Mouse (Mus musculus) liver (tissue): ENCODE data around the gene Iqgap1.
"Not testable (repeated sequence)": the region's sequence is repeated elsewhere in the genome, so short reads cannot be mapped to it uniquely, and the experiment has no call there.

Experiments used
- DNase-seq: peaks from one replicate; pipeline ENCODE4 v3.0.0-alpha.2; 2020; ENCODE audit warnings: mixed read lengths

Iqgap1 gene

DNA sequence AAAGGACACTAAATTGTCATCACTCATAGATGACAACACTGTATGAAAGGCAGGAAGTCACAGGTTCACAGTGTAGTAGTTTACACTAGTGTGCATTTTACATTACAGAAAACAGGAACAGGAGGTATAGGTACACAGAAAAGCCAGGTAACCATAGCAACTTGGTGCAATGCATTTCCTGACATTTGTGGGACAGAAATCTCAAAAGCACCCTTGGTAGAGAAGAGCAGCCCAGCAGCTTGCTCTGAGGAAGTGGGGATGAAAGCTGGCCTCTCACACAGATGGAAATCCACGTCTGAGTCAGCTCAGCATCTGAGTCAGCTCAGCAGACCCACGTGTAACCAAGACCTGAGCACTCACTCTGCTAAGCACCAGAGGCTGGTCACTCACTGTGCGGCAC is 59.7 kb downstream of the Iqgap1 start:
- no peak for DNase-seq

DNA sequence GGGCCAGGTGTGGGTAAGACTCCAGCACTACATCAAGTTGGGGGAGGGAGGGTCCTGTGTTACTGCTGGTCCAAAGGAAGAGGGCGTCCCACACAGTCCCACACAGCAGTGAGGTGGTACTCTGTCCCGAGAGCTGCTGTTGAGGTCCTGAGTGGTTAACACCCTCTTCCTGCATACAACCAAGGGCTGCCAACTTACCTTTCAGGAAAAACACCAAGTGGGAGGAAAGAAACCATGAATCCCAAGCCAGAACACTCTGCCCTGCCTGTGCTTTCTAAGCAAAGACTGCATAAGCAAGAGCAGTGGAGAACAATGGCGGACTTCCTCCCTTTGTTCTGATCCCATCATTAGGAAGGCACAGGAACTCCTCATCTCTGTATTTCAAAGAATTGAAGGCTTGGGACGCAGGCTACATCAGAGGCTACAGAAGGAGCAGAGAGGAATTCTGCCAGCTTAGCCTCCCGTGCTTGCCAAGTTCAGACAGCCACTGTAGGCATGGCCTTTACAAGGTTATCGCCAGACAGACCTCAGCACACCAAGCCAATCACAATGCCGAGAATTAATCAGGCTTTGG is 61.8 kb downstream of the Iqgap1 start:
- no peak for DNase-seq

DNA sequence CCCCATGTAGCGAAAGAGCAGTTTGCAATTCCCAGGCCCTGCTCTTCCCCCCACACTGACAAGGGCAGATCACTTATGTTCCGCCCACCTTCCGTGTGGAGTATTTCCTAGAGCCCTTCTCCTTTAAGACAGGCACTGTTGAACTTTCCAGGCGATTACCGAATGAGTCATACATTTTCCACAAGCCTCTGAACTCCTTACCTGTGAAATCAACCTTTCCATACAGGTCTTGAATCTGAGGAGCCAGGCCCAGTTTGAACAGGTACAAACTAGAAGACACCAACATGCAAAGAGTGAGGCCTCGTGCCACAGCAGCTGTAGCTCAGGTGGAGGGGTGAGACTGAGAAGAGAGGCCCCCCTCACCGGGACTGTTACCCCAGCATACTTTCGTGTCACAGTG is 63.5 kb downstream of the Iqgap1 start:
- DNase-seq: no peak

DNA sequence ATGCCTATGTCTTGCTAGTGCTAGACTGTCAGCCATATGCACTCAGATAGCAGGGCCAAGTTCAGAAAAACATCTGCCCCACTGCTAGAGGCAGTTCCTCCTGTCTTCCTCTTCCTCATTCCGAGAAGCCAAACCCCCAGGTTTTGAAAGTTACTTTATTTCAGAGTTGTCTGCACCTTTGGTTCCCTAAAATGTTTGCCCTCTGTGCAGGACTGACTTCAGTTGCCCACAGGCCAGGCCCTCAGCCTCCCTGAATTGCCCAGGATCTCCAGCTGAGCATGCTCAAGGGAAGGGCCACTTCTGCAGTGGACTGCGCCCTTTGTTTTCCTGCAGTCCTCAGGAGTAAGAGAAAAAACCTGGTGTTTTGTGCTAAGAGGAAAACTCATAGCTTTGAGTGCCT is 71.7 kb downstream of the Iqgap1 start:
- no peak for DNase-seq

DNA sequence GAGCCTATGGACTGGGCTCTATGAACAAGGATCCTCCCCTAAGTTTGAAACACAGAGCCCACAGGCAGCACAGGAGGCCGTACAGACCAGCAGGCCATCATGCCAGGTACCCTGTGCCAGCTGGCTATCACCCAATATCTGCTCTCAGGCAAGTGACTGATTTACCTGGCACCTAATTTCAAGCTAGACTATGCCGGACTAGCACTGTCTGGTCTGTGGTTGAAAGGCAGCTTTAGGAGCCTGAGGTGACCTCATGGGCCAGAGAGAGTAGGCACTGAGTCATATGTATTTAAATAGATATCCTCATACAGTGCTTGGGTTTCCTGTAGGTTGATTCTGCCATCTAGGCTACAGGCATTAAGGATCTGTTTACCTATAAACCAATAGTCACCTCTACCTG is 72.2 kb downstream of the Iqgap1 start:
- no peak for DNase-seq

DNA sequence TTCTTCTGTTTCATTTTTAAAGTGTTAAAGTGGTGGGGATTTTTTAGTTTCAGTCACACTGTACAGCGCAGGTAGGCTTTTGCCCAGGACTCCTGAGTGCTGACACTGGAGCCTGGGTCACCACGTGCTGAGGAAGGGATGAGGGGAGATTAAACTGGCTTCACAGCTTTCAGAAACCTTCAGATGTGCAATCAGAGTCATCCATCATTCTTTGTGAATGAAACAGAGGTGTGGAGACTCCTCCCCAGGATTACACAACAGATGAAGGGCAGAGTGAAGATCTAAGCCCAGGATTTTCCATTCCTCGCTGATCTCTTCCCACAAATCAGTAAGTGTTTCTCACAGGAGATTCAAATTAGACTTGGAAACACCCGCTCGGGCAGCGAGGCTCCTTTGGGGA is 76.2 kb downstream of the Iqgap1 start:
- no peak for DNase-seq

DNA sequence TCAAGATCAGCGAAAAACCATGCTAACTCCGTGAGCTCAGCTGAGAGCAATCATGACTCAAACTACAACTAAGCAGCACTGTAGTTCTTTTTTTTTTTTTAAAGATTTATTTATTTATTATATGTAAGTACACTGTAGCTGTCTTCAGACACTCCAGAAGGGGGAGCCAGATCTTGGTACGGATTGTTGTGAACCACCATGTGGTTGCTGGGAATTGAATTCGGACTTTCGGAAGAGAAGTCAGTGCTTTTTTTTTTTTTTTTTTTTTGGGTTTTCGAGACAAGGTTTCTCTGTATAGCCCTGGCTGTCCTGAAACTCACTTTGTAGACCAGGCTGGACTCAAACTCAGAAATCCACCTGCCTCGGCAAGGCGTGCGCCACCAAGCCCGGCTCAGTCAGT is 76.7 kb downstream of the Iqgap1 start:
- not testable (repeated sequence) for DNase-seq

DNA sequence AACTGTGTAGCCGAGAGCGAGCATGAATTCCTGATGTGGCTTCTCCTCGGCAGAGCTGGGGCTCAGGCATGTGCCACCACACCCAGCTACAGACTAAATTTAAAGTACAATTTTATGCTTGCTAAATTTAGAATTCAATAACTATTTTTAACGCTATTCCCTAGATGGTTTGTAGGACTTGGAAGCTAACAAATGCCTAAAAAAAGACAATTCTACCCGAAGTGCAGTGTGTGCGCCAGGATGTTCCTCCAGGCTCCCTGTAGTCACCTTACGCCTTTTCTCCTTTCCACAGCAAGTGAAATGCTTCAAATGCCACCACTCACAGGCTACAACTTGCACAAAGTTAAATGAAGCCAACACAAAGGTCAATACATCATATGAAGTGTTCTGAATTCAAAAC is 78.4 kb downstream of the Iqgap1 start:
- DNase-seq: no peak

DNA sequence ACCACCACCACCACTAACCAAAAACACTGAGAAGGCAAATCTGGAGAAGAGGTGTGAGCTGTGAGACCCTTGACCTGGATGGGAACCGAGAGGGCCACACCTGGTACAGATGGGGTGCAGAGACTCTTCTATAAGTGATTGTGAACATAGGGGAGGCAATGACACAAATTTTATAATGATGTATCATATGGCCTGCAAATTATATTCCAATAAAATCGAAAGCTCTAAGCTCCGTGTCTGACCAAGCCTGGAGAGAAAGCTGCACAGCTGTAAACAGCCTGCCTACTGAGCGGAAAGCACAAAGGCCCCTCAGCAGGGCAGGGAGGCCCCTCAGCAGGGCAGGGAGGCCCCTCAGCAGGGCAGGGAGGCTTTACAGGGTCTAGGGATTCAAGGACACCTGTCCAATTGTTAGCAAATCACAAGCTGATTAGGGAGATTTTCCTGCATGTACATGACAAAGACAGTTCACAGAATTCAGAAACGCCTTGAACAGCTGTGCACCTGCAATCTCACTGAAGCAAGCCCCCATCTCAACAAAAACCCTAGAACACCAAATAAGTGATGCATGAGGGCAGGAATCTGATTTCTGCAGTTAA is 79.5 kb downstream of the Iqgap1 start:
- DNase-seq: no peak

DNA sequence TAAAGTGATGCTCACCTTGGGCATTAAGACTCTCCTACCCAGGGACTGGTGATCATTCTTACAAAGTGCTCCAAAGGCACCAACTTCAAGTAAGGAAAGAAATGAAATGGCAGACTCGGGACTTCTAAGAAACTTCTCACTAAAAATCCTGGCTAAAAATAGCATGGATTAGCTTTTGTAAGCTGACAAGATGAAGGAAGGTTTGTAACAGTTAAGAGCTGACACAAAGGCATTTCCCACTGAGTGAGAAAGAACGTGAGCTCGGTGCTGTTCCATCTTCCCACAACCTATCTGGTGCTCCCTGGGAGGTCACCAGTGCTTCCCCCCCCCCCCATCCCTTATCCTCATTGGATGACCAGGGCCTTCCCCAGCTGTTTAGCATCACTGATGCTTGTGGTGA is 80.0 kb downstream of the Iqgap1 start:
- DNase-seq: no peak

DNA sequence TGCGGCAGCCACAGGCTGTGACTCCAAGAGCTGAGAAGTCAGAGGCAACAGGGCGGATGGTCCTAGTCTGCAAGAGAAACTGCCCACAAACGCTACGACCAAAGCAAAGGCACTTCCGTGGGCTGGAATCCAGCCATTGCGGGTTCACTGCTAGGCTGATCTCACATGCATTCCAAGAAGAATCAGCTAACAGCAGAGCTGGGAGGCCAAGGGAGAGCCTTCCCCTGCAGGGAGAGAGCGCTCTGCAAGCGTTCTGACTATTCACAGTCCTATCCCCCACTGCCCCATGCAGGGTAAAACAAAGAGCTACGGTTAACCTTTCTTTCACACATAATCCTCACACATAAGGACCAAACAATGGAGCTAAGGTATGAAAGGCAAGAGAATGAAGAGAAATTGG is 80.5 kb downstream of the Iqgap1 start:
- no peak for DNase-seq

DNA sequence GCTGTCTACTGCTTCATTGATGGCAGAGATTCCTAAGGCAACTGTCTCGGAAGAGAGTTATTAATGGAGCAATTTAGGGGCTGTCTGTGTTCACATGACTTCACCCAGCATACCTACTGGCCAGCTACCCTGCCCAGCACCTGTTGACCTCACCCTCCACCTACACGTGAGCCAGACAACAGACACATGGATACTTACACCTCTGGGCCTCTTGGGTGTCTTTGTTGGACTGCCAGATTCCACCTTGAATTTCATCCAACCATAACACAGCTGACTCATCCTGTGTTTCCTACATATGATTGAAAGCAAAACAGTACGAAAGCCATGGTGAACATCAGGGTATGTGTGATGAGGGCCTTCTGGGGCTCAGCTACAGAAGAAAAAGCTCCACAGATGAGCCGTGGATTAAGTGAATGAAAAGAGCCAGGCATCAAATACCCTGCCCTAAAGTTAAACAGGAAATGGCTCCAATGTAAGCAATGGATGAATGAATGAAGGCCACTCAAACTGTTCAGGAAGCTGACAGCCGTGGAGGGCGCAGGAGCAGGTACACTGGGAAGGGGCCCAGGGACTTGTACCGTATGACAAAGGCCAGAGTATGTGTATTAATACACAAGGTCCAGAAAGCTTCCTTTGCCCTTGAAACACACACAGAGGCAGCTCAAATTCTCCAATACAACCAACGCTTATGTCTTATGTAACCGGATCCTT is 81.7 kb downstream of the Iqgap1 start:
- DNase-seq: no peak

DNA sequence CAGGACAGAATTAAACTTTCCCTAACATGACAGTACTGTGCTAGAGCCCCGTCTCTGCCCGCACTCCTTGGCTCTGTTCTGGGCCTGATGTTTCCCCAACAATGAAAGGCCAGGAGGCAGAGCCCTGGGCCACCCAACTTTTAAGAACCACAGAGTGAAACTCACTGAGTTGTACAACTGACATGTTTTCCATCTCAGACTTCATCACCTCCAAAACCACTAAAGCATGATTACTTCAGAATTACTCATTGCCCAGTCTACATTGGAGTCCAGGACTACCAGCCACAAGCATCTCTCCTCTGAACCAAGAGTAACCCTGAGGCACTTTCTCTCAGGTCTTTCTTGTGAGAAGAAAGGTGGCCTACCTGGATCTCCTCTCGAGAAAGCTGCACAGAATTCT is 83.1 kb downstream of the Iqgap1 start:
- no peak for DNase-seq

DNA sequence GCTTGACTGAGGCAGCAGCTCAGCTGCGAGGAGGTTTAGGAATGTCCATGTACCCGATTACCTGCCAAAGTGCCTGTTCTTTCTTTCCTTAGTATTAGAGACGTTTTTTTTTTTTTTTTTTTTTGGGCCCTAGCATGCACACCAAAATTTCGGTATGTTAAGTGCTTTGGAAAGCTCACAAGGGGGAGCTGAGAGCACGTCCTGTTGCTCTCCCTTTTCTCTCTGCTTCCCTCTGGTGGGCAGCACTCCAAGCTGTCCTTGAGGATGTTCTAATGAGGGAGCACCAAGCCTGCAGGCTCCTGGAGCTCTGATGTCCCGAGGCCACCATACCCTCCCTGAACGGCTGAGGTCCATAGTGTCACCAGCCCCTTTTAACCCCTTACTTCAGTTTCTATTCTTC is 84.8 kb downstream of the Iqgap1 start:
- peak; percentile 58 for DNase-seq

DNA sequence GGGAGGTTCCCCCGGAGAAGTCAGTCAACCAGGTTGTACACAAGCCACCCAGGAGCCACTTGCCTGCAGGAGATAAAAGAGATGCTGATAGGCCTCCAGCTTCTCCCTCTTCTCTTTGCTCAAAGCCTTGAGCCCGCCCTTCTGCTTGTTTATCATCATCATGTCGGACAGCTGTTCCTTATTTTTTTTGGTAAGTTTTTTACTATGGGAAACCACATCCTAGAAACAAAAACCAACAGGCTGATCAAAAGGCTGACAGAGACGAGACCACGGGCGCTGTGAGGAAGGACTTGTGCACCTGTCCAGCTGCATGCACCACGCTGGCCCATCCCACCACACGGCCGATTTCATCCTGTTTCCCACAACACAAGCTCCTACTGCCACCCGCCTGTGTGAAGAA is 89.6 kb downstream of the Iqgap1 start:
- no peak for DNase-seq

DNA sequence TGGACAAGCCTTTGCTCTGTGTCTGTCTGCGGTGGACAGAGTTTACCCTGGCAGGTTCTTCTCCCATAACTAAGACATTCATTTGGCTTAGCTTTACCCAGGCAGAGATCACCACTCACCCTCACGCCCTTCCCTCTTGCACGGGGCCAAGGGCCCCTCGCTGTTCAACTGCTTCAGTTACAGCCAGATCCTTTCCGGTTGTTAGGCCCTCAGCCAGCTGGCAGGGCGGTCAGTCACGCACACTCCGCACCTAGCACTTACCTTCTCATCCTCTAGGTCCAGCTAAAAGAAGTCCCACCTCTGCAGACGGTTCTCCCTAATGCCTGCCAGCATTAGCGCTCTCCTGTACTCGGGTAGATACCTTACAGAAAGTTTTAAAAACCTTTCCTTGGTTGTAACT is 92.8 kb downstream of the Iqgap1 start:
- DNase-seq: no peak

DNA sequence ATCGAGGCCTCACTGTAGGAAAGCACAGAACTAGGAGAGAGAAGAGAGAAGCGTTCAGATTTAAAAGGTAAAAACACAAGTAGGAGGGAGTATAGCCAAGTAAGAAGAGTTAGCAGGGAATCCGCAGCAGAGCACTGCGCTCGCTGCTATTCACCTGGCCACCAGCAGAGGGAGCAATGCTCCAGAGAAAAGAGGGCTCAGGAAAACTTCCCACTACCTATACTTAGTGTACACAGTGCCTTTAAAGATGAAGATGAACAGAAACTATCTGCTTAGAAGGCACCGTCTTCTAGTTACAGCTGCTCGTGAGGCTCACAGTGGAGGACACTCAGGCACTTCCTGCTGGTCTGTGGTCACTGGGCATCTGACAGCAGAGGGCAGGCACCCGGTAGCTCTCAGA is 96.1 kb downstream of the Iqgap1 start:
- peak; percentile 74 for DNase-seq

DNA sequence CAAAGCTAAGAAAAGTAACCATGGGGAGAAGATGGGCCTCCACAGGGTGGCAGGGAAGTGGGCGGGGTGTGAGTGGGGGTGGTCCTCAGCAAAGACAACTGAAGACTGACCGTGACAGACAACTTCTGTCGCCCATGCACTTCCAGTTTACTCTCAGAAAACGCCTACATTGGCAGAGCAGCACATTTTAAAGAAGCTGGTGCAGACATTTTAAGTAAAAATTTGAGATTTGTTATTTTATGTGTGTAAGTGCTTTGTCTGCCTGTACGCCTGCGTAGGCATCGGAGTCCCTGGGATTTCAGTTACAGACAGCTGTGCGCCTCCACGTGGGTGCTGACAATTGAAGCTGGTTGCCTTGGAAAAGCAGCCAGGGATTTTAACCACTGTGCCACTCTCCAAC is 104.7 kb downstream of the Iqgap1 start:
- DNase-seq: no peak

DNA sequence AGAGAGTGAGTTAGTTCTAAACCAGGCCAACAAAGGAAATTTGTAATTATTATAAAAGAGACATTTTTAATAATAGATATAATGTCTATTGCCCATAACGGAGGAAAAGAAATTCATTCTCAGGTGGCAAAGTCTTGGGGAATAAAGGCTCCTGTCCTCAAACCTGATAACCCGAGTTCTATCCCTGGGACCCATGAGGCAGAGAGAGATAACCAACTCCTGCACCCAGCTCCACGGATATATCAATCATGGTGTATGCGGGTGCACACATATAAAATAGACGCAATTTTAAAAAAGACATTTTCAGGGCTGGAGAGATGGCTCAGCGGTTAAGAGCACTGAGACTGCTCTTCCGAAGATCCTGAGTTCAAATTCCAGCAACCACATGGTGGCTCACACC is 106.2 kb downstream of the Iqgap1 start:
- no peak for DNase-seq

DNA sequence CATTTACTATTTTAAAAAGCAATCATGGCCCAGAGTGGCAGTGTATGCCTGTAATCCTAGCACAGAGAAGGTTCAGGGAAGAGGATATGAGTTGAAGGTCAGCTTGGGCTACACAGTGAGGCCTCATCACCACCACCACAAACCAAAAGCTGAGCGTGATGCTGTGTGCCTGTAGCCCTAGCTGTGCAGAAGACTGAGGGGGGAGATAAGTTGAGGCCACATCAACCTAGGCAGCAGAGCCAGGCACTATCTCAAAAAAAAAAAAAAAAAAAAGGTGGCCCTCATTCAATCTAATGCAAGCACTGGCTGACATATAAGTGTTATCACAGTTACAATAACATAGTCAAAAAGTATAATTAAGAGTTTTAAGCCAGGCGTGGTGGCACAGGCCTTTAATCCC is 106.7 kb downstream of the Iqgap1 start:
- DNase-seq: peak; percentile 23

DNA sequence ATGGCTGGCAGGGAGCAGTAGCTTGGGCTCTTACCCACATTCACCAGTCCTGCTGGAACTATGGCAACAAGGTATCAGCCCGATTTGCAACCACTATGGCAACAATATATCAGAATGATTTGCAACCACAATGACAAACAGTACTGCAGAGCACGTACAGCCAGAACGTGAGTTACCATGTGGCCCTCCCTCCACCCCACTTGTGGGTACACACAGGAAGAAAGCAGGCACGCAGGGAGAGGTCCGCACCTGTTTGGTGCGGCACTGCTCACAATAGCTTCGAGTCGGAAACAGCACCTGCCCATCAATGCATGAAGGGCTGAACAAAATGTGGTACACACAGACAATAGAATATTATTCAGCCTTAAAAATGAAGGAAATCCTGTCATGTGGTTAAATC is 107.3 kb downstream of the Iqgap1 start:
- DNase-seq: no peak

DNA sequence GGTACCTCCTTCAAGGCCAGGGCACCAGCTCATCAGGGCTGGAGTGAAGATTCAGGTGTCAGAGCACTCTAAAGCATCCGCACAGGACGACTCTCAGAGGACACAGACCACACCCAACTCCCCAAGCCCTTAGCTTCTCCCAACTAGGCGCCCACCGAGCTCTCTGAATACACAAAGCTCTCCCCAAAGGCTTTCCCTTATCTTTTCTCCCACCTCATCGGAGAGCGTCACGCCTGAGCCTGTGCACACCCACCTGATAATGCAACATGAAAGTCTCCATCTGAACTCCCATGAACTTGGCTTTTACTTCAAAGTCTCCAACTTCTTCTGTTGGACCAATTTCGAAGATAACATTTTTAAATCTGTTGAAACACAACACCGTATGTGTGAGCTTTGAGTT is 109.0 kb downstream of the Iqgap1 start:
- peak; percentile 52 for DNase-seq

DNA sequence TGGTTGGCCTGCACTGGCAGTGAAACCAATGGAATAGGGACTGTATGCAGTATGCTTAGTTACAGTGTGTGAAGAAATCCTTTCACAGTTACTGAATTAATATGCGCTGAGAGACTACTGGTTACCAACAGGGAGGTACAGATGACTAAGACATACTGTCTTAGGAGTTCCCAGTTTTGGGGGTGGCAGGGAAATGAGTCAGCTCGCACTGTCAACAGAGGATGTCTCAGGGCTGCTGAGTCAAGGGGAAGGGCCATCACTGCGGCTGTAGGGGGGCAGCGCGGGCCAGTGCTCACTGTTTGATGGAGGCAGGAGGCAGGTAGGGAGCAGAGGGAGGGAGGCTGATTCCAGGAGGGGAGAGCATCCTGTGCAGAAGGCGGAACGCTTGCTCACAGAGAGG is 110.5 kb downstream of the Iqgap1 start:
- DNase-seq: peak; percentile 28

DNA sequence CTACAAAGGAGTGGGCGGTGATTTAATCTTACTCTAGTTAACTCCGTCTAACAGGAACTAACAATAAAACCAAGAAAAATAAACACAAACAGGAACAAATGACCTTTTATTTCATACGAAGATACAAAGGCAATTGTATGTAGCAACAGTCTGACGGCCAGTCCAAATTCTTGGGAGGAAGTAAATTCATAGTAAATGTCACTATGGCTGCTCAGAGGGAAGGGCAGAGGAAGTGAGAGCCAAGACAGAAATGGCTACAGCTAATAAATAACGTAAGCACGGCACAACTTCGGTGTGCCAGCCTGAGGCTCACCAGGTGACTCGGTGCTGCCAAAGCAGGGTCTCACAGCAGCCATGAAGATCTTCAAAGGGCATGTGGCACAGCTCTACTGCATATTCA is 114.3 kb downstream of the Iqgap1 start:
- DNase-seq: no peak

DNA sequence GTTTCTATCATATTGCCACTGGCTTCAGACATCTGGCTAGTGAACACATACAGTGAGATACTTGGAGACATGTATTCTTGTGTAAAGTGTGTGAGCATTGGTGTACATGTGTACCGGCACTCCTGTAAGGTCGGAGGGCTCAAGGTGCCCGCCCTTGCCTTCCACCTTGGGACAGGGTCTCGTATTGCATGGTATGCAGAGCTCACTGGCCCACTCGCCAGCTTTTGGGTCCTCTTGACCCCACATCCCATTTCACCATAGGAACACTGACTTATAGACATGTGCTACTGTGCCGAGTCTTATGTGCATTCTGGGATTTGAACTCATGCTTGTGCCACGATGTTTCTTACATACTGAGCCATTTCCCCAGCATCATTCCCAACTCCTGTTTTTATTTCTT is 115.4 kb downstream of the Iqgap1 start:
- no peak for DNase-seq
